Mouse (Mus musculus) neural tube, embryonic 13.5 days (tissue): ENCODE results near the gene B3gnt9. TPM values are rescaled to one million over a fixed set of nuclear protein-coding genes. Genes with fewer than 3 reads are reported as not detected.

Source experiments
- ATAC-seq: fragments of 200-750 bp; cut with Nextera tagmentation; 2 replicates; pipeline ENCODE4 v1.8.0; 2017; ENCODE audit warnings: low read depth, mild to moderate bottlenecking, moderate TSS enrichment, moderate library complexity
- H3K27ac ChIP-seq: fragments of 300-500 bp; sonication (generic); replicated peaks from 2 replicates; pipeline ENCODE4 v1.5.1; 2015; ENCODE audit warnings: moderate library complexity, mild to moderate bottlenecking, inconsistent platforms
- H3K27me3 ChIP-seq: fragments of 300-500 bp; sonication (generic); 2 replicates; pipeline ENCODE4 v1.6.1; 2015; ENCODE audit warnings: mild to moderate bottlenecking, inconsistent platforms
- H3K36me3 ChIP-seq: fragments of 300-500 bp; sonication (generic); 2 replicates; pipeline ENCODE4 v1.6.1; 2015; ENCODE audit warnings: mild to moderate bottlenecking, inconsistent platforms
- H3K4me1 ChIP-seq: fragments of 300-500 bp; sonication (generic); replicated peaks from 2 replicates; pipeline ENCODE4 v1.6.1; 2015; ENCODE audit warnings: inconsistent platforms
- H3K4me2 ChIP-seq: fragments of 300-500 bp; sonication (generic); 2 replicates; pipeline ENCODE4 v1.6.1; 2015; ENCODE audit warnings: inconsistent platforms, mild to moderate bottlenecking, moderate library complexity
- H3K4me3 ChIP-seq: fragments of 300-500 bp; sonication (generic); 2 replicates; pipeline ENCODE4 v1.5.1; 2015; ENCODE audit warnings: mild to moderate bottlenecking, inconsistent platforms
- H3K9ac ChIP-seq: fragments of 300-500 bp; sonication (generic); 2 replicates; pipeline ENCODE4 v1.6.1; 2015; ENCODE audit warnings: moderate library complexity, mild to moderate bottlenecking, inconsistent platforms
- H3K9me3 ChIP-seq: fragments of 300-500 bp; sonication (generic); 2 replicates; pipeline ENCODE4 v1.6.1; 2016; ENCODE audit warnings: inconsistent platforms
- WGBS: fragments of 180-500 bp; shearing (Covaris S2); methylation state at CpG from one replicate; pipeline ENCODE4 v1.1.7; 2015; 5-methylcytosine and 5-hydroxymethylcytosine counted together
- polyA plus RNA-seq: library from polyadenylated mRNA; unstranded; fragments of >200 nt; fragmentation: Nextera tagmentation; extraction: Ambion mirVana; gene quantifications from 2 replicates; pipeline ENCODE4 v1.2.1, GENCODE M21; 2015

The B3gnt9 gene
- 7.4 and 8.8 TPM in 2 replicates for polyA plus RNA-seq

GRCm38 (mm10) chr8:105254966-105255350 is at the start of gene B3gnt9:
B3gnt9 (minus strand) TSS chr8:105255153.
- no peaks in the 10 kb centered on the region for H3K9me3 ChIP-seq
- H3K4me2 ChIP-seq: peak within 1 kb of the TSS; percentile 96
- ATAC-seq: peak; percentile 21; the same call in 1 of the 2 replicates
- peaks cover 31% of the 10 kb centered on the region for H3K36me3 ChIP-seq
- H3K4me3 ChIP-seq: peak within 1 kb of the TSS; percentile 61
- H3K9ac ChIP-seq: peak within 1 kb of the TSS; percentile 79
- peaks cover 33% of the 10 kb centered on the region for H3K4me1 ChIP-seq
- H3K27me3 ChIP-seq: peaks cover 51% of the 10 kb centered on the region
- peak within 1 kb of the TSS; percentile 55 for H3K27ac ChIP-seq
- 3% methylated on average over 14 of the region's 14 CpGs for WGBS

DNA sequence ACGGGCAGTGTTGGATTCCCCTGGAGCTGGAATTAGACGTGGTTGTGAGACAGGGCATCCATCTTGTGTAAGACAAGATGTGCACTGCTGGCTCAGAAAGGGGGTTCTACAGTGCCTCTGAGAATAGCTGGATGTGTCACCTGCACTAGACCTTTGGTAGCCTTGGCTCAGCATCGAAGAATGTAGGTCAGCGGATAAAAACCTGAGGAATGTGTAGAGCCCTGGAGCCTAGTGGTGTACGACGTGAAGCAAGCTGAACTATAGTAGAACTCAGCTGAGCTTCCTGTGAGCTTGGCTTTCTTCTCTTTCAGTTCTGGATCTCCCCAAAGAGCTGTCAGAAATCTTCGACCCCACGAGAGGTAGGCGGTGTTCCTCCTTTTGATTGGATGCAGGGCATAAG is 48.9 kb upstream of the B3gnt9 start:
- Histone ChIP-seq H3K9me3 (no peaks in the 10 kb centered on the region), H3K27me3 (no peaks in the 10 kb centered on the region), H3K27ac (0 out of 2 replicates have a peak overlapping the region, but pooled peaks have one; percentile 34), H3K4me2 (no peak overlapping the region), H3K9ac (no peak overlapping the region), H3K36me3 (peaks cover 82% of the 10 kb centered on the region), H3K4me1 (peaks cover 26% of the 10 kb centered on the region), H3K4me3 (no peak overlapping the region)
- no peak for ATAC-seq
- 83% methylated on average over 9 of the region's 9 CpGs for WGBS

DNA sequence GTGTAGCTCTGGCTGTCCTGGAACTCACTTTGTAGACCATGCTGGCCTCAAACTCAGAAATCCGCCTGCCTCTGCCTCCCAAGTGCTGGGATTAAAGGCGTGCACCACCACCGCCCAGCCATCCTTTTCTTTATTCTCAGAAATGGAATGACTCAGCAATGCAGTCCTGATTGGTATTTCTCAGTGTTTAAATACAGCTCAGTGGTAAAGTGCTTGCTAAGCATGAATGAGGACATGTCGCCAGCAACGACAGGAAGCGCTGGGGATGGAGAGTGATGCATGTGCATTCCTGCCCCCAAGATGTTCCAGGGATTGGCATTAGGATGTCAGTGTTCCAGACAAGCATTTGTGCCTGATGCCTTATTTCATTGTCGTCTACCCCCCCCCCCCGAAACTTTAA is 48.4 kb upstream of the B3gnt9 start:
- Histone ChIP-seq H3K9me3 (no peaks in the 10 kb centered on the region), H3K4me2 (no peak overlapping the region), H3K27ac (no peak overlapping the region), H3K27me3 (no peaks in the 10 kb centered on the region), H3K9ac (no peak overlapping the region), H3K4me3 (no peak overlapping the region), H3K4me1 (peaks cover 31% of the 10 kb centered on the region), H3K36me3 (peaks cover 77% of the 10 kb centered on the region)
- ATAC-seq: no peak
- WGBS: 84% methylated on average over 8 of the region's 8 CpGs

GRCm38 (mm10) chr8:105299962-105300361 is 45.0 kb upstream of the B3gnt9 start:
- 93% methylated on average over 8 of the region's 8 CpGs for WGBS
- Histone ChIP-seq H3K27me3 (no peaks in the 10 kb centered on the region; the same call in 1 of the 2 replicates), H3K4me1 (peaks cover 29% of the 10 kb centered on the region), H3K4me2 (no peak overlapping the region), H3K36me3 (peaks cover 55% of the 10 kb centered on the region), H3K27ac (no peak overlapping the region), H3K4me3 (no peak overlapping the region), H3K9me3 (no peaks in the 10 kb centered on the region), H3K9ac (no peak overlapping the region)
- ATAC-seq: no peak

DNA sequence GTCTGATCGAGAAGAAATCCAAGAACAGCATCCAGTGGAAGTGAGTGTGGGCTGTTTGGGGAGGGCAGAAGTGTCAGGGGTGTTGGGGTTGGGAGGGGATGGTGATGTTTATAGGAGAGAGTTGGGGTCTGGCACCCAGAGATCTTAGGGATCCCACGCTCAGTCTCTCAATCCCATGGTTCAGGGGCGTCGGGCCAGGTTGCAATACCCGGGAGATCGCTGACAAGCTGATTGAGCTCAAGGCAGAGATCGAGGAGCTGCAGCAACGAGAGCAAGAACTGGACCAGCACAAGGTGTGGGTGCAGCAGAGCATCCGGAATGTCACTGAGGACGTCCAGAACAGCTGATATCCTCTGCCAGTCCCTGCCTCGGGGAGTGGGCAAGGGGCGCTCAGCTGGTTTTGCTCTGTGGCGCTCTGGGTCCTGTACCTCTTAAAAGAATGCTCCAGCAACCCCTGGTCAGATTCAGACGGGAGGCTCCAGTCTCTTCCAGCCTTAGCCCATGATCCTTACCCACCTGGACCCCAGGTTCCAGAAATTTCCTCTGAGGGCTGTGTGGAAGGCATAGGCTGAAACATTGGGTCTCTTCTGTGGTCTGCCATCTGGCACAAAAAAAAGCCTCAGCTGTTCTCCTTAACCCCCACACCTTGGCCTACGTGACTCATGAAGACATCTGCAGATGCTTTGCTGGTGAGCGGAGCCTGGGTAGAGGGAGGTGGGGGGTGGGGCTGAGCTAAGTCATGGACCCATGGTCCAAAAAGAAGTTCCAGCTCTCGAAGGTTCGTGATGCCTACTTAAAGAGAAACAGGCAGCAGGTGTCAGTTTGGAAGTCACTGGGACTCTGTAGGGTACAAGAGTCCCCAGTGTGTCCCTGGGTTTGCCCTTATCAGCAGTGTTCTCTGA is 43.6 kb upstream of the B3gnt9 start:
- 62% methylated on average over 18 of the region's 18 CpGs for whole genome bisulfite sequencing
- no peak for ATAC-seq
- H3K9ac ChIP-seq: peak overlapping the region; percentile 96

GRCm38 (mm10) chr8:105297511-105298192 is 42.7 kb upstream of the B3gnt9 start, which contains the start of gene E2f4:
E2f4 (plus strand) TSS chr8:105297663.
- H3K4me2 ChIP-seq: peak within 1 kb of the TSS; percentile 99
- no peaks in the 10 kb centered on the region for H3K9me3 ChIP-seq
- peaks cover 32% of the 10 kb centered on the region for H3K36me3 ChIP-seq
- peaks cover 21% of the 10 kb centered on the region for H3K4me1 ChIP-seq
- peak within 1 kb of the TSS; percentile 98 for H3K4me3 ChIP-seq
- WGBS: under 1% methylated on average over 58 of the region's 58 CpGs
- peak within 1 kb of the TSS; percentile 67 for H3K27ac ChIP-seq
- peaks cover 7% of the 10 kb centered on the region for H3K27me3 ChIP-seq
- peak within 1 kb of the TSS; percentile 96 for H3K9ac ChIP-seq
- peak; percentile 91 for ATAC-seq

More for the DNA sequence above, 43.6 kb upstream of the B3gnt9 start:
- Histone ChIP-seq H3K4me3 (peak overlapping the region; percentile 98), H3K4me2 (peak overlapping the region; percentile 99), H3K27ac (0 out of 2 replicates have a peak overlapping the region, but pooled peaks have one; percentile 67), H3K36me3 (peaks cover 41% of the 10 kb centered on the region), H3K4me1 (peaks cover 21% of the 10 kb centered on the region), H3K9me3 (no peaks in the 10 kb centered on the region), H3K27me3 (peaks cover 4% of the 10 kb centered on the region)

DNA sequence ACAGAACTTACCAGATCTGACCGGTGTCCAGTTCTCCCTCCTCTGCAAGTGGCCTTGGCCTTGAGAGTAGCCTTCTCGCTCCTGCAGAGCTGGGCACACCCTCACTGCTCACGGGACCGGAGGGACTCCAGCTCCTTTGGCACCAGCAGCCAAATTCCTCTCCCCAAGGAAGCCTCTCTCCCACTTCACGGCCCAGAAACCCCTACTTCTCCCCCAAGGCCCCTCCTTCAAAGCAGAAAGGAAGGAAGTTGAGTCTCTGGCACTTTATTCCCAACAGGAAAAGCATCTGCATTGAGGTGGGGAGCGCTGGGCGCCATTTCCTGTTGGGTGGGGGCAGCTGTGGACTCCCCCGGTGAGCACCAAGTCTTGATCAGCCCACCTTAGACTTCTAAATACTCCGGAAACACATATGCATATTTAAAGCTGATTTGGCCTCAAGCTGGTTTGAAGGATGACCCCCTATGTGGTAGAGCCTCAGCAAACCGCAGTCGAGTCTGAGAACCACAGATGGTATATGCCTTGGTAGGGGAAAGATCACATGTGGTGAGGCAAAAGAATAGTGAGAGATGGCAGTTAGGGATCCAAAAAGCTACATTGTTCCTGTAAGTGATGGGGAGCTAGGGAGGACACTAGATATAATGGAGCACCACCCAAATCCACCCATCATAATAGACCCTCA is 41.1 kb upstream of the B3gnt9 start, which contains the start of gene Exoc3l:
Gene Exoc3l, minus strand, starts transcription at position 207 of the 679 bp plus-strand sequence.
- Histone ChIP-seq H3K4me3 (peak within 1 kb of the TSS; percentile 98), H3K27ac (peak within 1 kb of the TSS; percentile 65)

GRCm38 (mm10) chr8:105295256-105295655 is 40.3 kb upstream of the B3gnt9 start:
- Histone ChIP-seq H3K4me3 (peak overlapping the region; percentile 12), H3K9me3 (no peaks in the 10 kb centered on the region), H3K27me3 (peaks cover 7% of the 10 kb centered on the region), H3K4me1 (peaks cover 32% of the 10 kb centered on the region), H3K27ac (0 out of 2 replicates have a peak overlapping the region, but pooled peaks have one; percentile 33), H3K36me3 (peaks cover 9% of the 10 kb centered on the region), H3K4me2 (peak overlapping the region; percentile 25), H3K9ac (0 out of 2 replicates have a peak overlapping the region, but pooled peaks have one; percentile 22)
- 71% methylated on average over 11 of the region's 11 CpGs for whole genome bisulfite sequencing
- ATAC-seq: no peak

More for the DNA sequence above, 41.1 kb upstream of the B3gnt9 start, which contains the start of gene Exoc3l:
- Histone ChIP-seq H3K4me1 (peaks cover 24% of the 10 kb centered on the region), H3K27me3 (peaks cover 7% of the 10 kb centered on the region), H3K9me3 (no peaks in the 10 kb centered on the region), H3K9ac (0 out of 2 replicates have a peak within 1 kb of the TSS, but pooled peaks have one; percentile 22), H3K36me3 (peaks cover 17% of the 10 kb centered on the region), H3K4me2 (peak within 1 kb of the TSS; percentile 99)
- WGBS: 67% methylated on average over 11 of the region's 11 CpGs
- no peak for ATAC-seq

- no peak for ATAC-seq
- Histone ChIP-seq H3K27ac (no peak overlapping the region), H3K27me3 (peaks cover 7% of the 10 kb centered on the region), H3K4me2 (peak overlapping the region; percentile 25), H3K4me3 (peak overlapping the region; percentile 12), H3K9ac (no peak overlapping the region), H3K36me3 (peaks cover 4% of the 10 kb centered on the region), H3K9me3 (no peaks in the 10 kb centered on the region), H3K4me1 (peaks cover 37% of the 10 kb centered on the region)
- 70% methylated on average over 9 of the region's 9 CpGs for WGBS
These were observed 39.8 kb upstream of the B3gnt9 start for GRCm38 (mm10) chr8:105294776-105295175.

- 65% methylated on average over 19 of the region's 19 CpGs for WGBS
- no peaks in the 10 kb centered on the region for H3K9me3 ChIP-seq
- no peak overlapping the region for H3K4me3 ChIP-seq
- no peak overlapping the region for H3K27ac ChIP-seq
- ATAC-seq: no peak
- H3K9ac ChIP-seq: no peak overlapping the region
- peaks cover 36% of the 10 kb centered on the region for H3K4me1 ChIP-seq
- peaks cover 7% of the 10 kb centered on the region for H3K27me3 ChIP-seq
- no peaks in the 10 kb centered on the region for H3K36me3 ChIP-seq
- H3K4me2 ChIP-seq: no peak overlapping the region
These were observed 38.5 kb upstream of the B3gnt9 start for GRCm38 (mm10) chr8:105293405-105293804.

- Histone ChIP-seq H3K36me3 (no peaks in the 10 kb centered on the region), H3K9me3 (no peaks in the 10 kb centered on the region), H3K4me3 (no peak overlapping the region), H3K4me2 (no peak overlapping the region), H3K4me1 (peaks cover 40% of the 10 kb centered on the region), H3K9ac (no peak overlapping the region), H3K27me3 (peaks cover 7% of the 10 kb centered on the region), H3K27ac (no peak overlapping the region)
- WGBS: 86% methylated on average over 7 of the region's 7 CpGs
- ATAC-seq: no peak
These were observed 37.5 kb upstream of the B3gnt9 start for GRCm38 (mm10) chr8:105292471-105292870.
